Mouse (Mus musculus): ENCODE data around the gene Trnau1ap. TPM values are rescaled to one million over a fixed set of nuclear protein-coding genes. Genes with fewer than 3 reads are reported as not detected.

The Trnau1ap gene
- 60.5 TPM for polyA plus RNA-seq (2017; shearing (Covaris generic))

GRCm38 (mm10) chr4:132329115-132329834, at the start of gene Trnau1ap:
TSS of gene Trnau1ap (minus strand) at chr4:132329538.

GRCm38 (mm10) chr4:132353481-132353885, 24.1 kb upstream of the Trnau1ap start, which contains the start of gene Rcc1:
TSS of gene Rcc1 (minus strand) at chr4:132353605.

GRCm38 (mm10) chr4:132302939-132303479, 26.3 kb downstream of the Trnau1ap start, which contains the start of gene Rab42:
TSS of gene Rab42 (minus strand) at chr4:132303385.

GRCm38 (mm10) chr4:132274156-132274862, 55.0 kb downstream of the Trnau1ap start, which contains the start of gene Taf12:
TSS of gene Taf12 (plus strand) at chr4:132274375.

Other genes with a start within 250 kb of the Trnau1ap start
- gene Oprd1, start 185.1 kb downstream of the Trnau1ap start, polyA plus RNA-seq (2017; shearing (Covaris generic)) = not detected
- 94.5 TPM for gene Ythdf2, start 117.2 kb downstream of the Trnau1ap start, polyA plus RNA-seq (2017; shearing (Covaris generic))
- gene Gmeb1, start 67.9 kb downstream of the Trnau1ap start, polyA plus RNA-seq (2017; shearing (Covaris generic)) = 4.7 TPM
- gene Taf12, start 55.2 kb downstream of the Trnau1ap start, polyA plus RNA-seq (2017; shearing (Covaris generic)) = 39.1 TPM
- not detected for gene Rab42, start 26.2 kb downstream of the Trnau1ap start, polyA plus RNA-seq (2017; shearing (Covaris generic))
- gene Rcc1, start 24.1 kb upstream of the Trnau1ap start, polyA plus RNA-seq (2017; shearing (Covaris generic)) = 14.4 TPM
- gene Phactr4, start 93.0 kb upstream of the Trnau1ap start, polyA plus RNA-seq (2017; shearing (Covaris generic)) = 5.2 TPM
- 7.7 TPM for gene Med18, start 134.4 kb upstream of the Trnau1ap start, polyA plus RNA-seq (2017; shearing (Covaris generic))
- 15.2 TPM for gene Sesn2, start 181.0 kb upstream of the Trnau1ap start, polyA plus RNA-seq (2017; shearing (Covaris generic))
- gene Atpif1, start 204.1 kb upstream of the Trnau1ap start, polyA plus RNA-seq (2017; shearing (Covaris generic)) = 97.0 TPM
- 234 TPM for gene Dnajc8, start 206.0 kb upstream of the Trnau1ap start, polyA plus RNA-seq (2017; shearing (Covaris generic))
- gene Ptafr, start 234.5 kb upstream of the Trnau1ap start, polyA plus RNA-seq (2017; shearing (Covaris generic)) = not detected